Mouse (Mus musculus) spleen, adult 12 weeks (tissue): Measurements from ENCODE around the gene Atg16l2.

Experiments
- DNase-seq: peaks from one replicate; pipeline ENCODE4 v3.0.0; 2022; ENCODE audit warnings: low spot score

Atg16l2 gene

DNA sequence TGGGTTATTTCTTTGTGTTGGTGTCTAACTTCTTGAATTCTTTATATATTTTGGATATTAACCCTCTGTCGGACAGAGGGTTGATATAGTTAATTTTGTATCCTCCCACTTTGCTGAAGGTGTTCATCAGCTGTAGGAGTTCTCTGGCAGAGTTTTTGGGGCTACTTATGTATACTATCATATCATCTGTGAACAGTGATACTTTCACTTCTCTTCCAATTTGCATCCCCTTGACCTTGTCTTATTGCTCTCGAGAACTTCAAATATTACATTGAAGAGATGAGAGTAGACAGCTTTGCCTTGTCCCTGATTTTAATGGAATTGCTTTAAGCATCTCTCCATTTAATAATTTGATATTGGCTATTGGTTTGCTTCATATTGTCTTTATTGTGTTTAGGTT lies 78.5 kb downstream of the Atg16l2 start:
- no peak for DNase-seq

- no peak for DNase-seq
These were observed 85.3 kb downstream of the Atg16l2 start for GRCm38 (mm10) chr7:101216724-101217123.

DNA sequence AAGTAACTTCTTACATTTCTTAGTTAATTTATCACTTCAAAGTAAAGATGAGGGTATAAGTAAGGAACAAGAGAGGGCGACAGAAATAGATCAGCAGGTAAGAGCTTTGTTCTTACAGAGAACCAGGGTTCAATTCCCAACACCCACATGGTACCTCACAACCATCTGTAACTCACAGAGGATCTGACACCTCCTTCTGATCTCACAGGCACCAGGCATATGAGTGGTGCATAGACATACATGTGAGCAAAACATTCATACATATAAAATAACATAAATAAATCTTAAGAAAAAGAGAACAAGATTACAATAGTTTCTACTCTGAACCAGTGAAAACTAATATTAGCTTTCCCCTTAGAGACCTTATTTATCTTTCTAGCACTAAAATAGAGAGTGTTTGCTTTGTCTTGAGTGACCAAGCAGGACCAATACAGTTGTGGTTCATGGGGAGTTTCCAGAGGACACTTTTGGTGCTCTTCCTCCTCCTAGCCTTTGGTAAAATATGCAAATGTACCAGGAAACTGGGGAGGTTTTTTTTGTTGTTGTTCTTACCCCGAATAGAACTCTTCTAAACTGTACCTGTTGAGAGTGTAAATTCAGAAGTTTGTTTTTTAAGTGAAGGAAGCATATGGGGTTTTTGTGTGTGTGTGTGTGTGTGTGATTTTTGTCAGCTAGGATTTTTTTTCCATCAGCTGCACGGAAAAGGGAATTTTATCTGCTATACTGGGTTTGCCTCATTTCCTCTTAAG lies 88.4 kb downstream of the Atg16l2 start:
- DNase-seq: no peak
